Mouse (Mus musculus) activated CD4-positive, CD25-positive, alpha-beta regulatory T cell (primary cell): Measurements from ENCODE around the gene Abcc8. TPM values are rescaled to one million over a fixed set of nuclear protein-coding genes. Genes with fewer than 3 reads are reported as not detected.

Experiments used
- polyA plus RNA-seq, 2 experiments: library from polyadenylated mRNA; unstranded; fragments of 100-300 nt; shearing (Covaris generic); gene quantifications; one replicate each; pipeline ENCODE4 v1.2.1; 2017

The Abcc8 gene
- polyA plus RNA-seq, result under 1 TPM in 1 of 2 experiments, not detected in 1; 0.14 TPM

GRCm38 (mm10) chr7:46179431-46180275, at the start of gene Abcc8:
TSS of gene Abcc8 (minus strand) at chr7:46180033.

GRCm38 (mm10) chr7:46100563-46100962, 79.3 kb downstream of the Abcc8 start, which contains the start of gene Kcnj11:
TSS of gene Kcnj11 (minus strand) at chr7:46100764.

Other genes starting within 250 kb of the Abcc8 start
- gene Abcc6, start 149.7 kb downstream of the Abcc8 start, polyA plus RNA-seq, result under 1 TPM in 1 of 2 experiments, not detected in 1; 0.93 TPM
- gene Nomo1, start 146.3 kb downstream of the Abcc8 start, polyA plus RNA-seq, result 10 to 100 TPM; 28.0 to 30.7 TPM
- not detected for gene Kcnj11, start 79.3 kb downstream of the Abcc8 start, polyA plus RNA-seq
- gene Ush1c, start 58.5 kb upstream of the Abcc8 start, polyA plus RNA-seq, result not detected
- gene Otog, start 61.0 kb upstream of the Abcc8 start, polyA plus RNA-seq, result not detected
- gene Myod1, start 196.4 kb upstream of the Abcc8 start, polyA plus RNA-seq, result under 1 TPM in 1 of 2 experiments, not detected in 1; 0.15 TPM
- gene Kcnc1, start 216.5 kb upstream of the Abcc8 start, polyA plus RNA-seq, result under 1 TPM; 0.02 to 0.04 TPM